Mouse (Mus musculus) heart, postnatal 0 days (tissue): ENCODE data around the gene Syt16. TPM values are rescaled to one million over a fixed set of nuclear protein-coding genes. Genes with fewer than 3 reads are reported as not detected.

Source experiments
- ATAC-seq: fragments of 200-750 bp; cut with Nextera tagmentation; 2 replicates; pipeline ENCODE4 v1.8.0; 2017; ENCODE audit warnings: low read depth, moderate number of reproducible peaks, moderate library complexity; ENCODE audit not compliant: insufficient read depth
- DNase-seq: peaks from one replicate; pipeline ENCODE4 v3.0.0-alpha.2; 2016; ENCODE audit warnings: low spot score
- H3K27ac ChIP-seq: fragments of 300-500 bp; sonication (generic); 2 replicates; pipeline ENCODE4 v1.5.1; 2014; ENCODE audit warnings: low read depth, mild to moderate bottlenecking
- H3K27me3 ChIP-seq: fragments of 300-500 bp; sonication (generic); 2 replicates; pipeline ENCODE4 v1.6.1; 2014; ENCODE audit warnings: low read length, mixed read lengths; ENCODE audit not compliant: control insufficient read depth, insufficient read depth
- H3K36me3 ChIP-seq: fragments of 300-500 bp; sonication (generic); replicated peaks from 2 replicates; pipeline ENCODE4 v1.6.1; 2014; ENCODE audit warnings: low read length, mixed read lengths; ENCODE audit not compliant: control insufficient read depth, insufficient read depth
- H3K4me1 ChIP-seq: fragments of 300-500 bp; sonication (generic); 2 replicates; pipeline ENCODE4 v1.6.1; 2014; ENCODE audit warnings: antibody characterized with exemption; ENCODE audit not compliant: control insufficient read depth, insufficient read depth
- H3K4me2 ChIP-seq: fragments of 300-500 bp; sonication (generic); 2 replicates; pipeline ENCODE4 v1.6.1; 2014; ENCODE audit warnings: low read depth, mild to moderate bottlenecking, low read length, moderate library complexity
- H3K4me3 ChIP-seq: fragments of 300-500 bp; sonication (generic); 2 replicates; pipeline ENCODE4 v1.5.1; 2014; ENCODE audit warnings: low read depth, low read length
- H3K9ac ChIP-seq: fragments of 300-500 bp; sonication (generic); replicated peaks from 2 replicates; pipeline ENCODE4 v1.6.1; 2014; ENCODE audit warnings: low read depth, low read length, mixed read lengths
- H3K9me3 ChIP-seq: fragments of 300-500 bp; sonication (generic); replicated peaks from 2 replicates; pipeline ENCODE4 v1.6.1; 2016; ENCODE audit warnings: low read length; ENCODE audit not compliant: control insufficient read depth
- CTCF ChIP-seq: IDR thresholded peaks from 2 replicates; pipeline ENCODE4 v1.5.1; 2016; ENCODE audit warnings: antibody characterized with exemption, control low read depth, low read depth
- EP300 ChIP-seq: IDR thresholded peaks from 2 replicates; pipeline ENCODE4 v1.6.1; 2016; ENCODE audit warnings: antibody characterized with exemption, low read depth
- WGBS: fragments of 180-500 bp; shearing (Covaris S2); extraction: QIAGEN DNeasy Blood & Tissue Kit; methylation state at CpG from one replicate; pipeline ENCODE4 v1.1.7; 2014; 5-methylcytosine and 5-hydroxymethylcytosine counted together
- polyA plus RNA-seq: library from polyadenylated mRNA; unstranded; fragments of >200 nt; fragmentation: Nextera tagmentation; extraction: Ambion mirVana; gene quantifications from 2 replicates; pipeline ENCODE4 v1.2.1, GENCODE M21; 2015
- total RNA-seq: library from RNA; depleted of rRNA; stranded (reverse); fragments of >200 nt; gene quantifications from 2 replicates; pipeline ENCODE4 v1.2.3, GENCODE M21; 2014; ENCODE audit warnings: low replicate concordance

Gene Syt16
- total and polyA plus RNA-seq, 2 experiments from 2014 or later, result 0.80 TPM; not detected in 1

DNA sequence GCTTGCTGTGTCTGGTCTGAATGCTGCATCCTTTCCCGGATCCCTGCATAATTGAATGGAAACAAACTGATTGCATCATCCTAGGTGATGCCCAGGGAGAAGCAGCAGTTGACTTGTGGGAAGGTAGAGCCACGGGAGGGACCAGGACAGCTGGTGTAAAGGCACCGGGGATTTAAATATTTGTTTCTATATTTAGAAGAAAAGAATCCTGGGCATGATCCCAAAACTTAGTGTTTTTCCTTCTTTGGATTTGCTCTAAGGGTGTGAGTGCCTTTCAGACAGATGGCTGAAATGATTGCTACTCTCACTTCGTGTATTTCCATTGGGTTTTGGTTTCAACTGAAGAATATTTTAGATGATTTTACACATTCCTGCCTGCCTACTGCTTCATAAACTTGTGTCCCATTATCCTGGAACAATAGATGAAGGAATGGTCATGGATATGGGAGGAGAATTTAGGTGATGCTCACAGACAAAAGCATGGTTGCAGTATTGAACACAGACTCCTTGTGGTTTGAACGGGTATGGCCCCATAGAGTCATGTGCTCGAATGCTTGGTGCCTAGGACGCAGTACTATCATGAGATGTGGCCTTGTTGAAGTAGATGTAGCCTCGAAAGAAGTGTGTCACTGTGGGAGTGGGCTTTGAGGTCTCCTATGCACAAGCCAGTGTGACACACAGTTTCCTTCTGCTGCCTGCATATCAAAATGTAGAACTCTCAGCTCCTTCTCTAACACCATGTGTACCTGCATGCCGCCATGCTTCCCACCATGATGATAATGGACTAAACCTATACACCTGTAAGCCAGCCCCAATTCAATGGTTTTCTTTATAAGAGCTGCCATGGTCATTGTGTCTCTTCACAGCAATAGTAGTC, 306.2 kb downstream of the Syt16 start:
- Histone ChIP-seq H3K27me3 (no peaks in the 10 kb centered on the region), H3K36me3 (no peaks in the 10 kb centered on the region), H3K9ac (no peak overlapping the region), H3K4me3 (no peak overlapping the region), H3K27ac (no peak overlapping the region), H3K4me2 (no peak overlapping the region), H3K4me1 (no peaks in the 10 kb centered on the region), H3K9me3 (no peaks in the 10 kb centered on the region)
- DNase-seq (no peak), ATAC-seq (no peak)
- TF ChIP-seq EP300 (no peak), CTCF (no peak)
- WGBS, result 58% methylated on average over 9 of the region's 9 CpGs

DNA sequence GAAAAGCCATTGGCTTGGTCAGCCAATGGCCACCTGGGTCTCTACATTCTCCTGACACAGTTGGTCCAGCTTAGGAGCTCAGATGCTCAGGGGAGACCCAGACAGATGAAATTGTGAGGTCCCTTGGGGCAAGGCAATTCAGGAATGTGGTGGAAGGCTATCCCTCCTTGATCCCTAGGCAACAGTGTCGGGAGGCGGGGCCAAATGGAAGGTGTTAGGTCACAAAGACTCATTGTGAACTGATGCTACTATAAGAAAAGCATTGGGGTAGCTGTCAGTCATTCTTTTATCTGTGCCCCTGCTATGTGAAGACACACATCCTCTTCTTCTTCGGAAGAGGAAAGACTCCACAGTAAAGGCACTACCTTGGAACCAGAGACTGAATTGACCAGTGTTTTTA, 315.1 kb downstream of the Syt16 start:
- Histone ChIP-seq H3K4me1 (no peaks in the 10 kb centered on the region), H3K27me3 (no peaks in the 10 kb centered on the region), H3K4me2 (no peak overlapping the region), H3K9ac (no peak overlapping the region), H3K4me3 (no peak overlapping the region), H3K27ac (no peak overlapping the region), H3K9me3 (no peaks in the 10 kb centered on the region), H3K36me3 (no peaks in the 10 kb centered on the region)
- no peak for TF ChIP-seq EP300
- no peak for TF ChIP-seq CTCF
- 72% methylated on average over 3 of the region's 3 CpGs for WGBS
- ATAC-seq, result no peak
- DNase-seq, result no peak

DNA sequence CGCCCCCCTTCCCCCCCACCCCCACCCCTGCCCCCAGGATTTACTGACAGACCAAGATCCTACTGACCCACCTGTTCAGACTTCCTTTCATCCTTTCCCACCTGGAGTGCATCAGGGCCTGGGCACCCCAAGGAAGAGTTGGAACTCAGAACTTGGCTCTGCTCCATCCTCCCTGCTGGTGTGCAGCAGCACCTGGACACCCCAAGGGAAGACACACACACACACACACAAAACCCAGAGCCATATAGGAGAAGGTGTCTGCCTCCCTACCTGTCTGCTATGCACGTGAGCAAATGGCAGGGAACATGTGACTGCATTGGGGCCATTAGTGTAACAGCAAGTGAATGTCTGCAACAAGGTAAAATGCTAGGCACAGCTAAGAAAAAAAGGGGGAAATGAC, 317.8 kb downstream of the Syt16 start:
- no peak for ATAC-seq
- WGBS, result 53% methylated on average over 2 of the region's 2 CpGs
- no peaks in the 10 kb centered on the region for H3K4me1 ChIP-seq

DNA sequence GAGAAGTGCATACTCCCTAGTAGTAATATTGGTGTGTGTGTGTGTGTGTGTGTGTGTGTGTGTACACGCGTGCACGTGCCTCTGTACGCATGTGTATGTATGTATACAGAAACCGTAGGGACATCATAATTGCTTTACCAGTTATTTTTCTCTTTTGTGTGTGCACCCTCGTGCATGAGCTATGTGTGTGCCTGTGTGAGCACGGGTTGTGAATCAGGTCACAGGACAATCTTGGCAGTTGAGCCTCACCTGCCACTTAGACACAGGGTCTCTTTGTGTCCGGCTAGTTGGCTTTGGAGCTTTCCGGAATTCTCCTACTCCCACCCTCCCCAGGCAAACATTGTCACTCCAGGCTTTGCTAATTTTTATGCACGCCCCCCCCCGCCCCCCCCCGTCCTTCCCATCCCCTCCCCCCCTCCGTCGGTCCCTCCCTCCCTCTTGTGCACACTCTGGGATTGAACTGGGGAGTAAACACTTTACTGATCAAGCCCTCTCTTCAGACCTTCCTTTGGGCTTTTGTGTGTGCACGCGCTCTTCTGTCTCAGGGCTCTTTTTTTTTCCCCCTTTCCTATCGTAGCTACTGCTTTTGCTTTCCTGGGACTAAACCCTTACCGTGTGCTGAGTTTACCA, 319.0 kb downstream of the Syt16 start, which contains the start of gene Gm11042:
Gene Gm11042 (minus strand): TSS at position 51 of the 630 bp plus-strand sequence.
- ATAC-seq (peak; percentile 67), DNase-seq (no peak)
- Histone ChIP-seq H3K9me3 (no peaks in the 10 kb centered on the region), H3K4me1 (no peaks in the 10 kb centered on the region), H3K27me3 (no peaks in the 10 kb centered on the region), H3K27ac (peak within 1 kb of the TSS; percentile 52), H3K9ac (peak within 1 kb of the TSS; percentile 64), H3K4me2 (peak within 1 kb of the TSS; percentile 79), H3K36me3 (no peaks in the 10 kb centered on the region), H3K4me3 (peak within 1 kb of the TSS; percentile 59)
- 32% methylated on average over 15 of the region's 18 CpGs for WGBS
- TF ChIP-seq CTCF, result no peak

More for the DNA sequence above, 317.8 kb downstream of the Syt16 start:
- Histone ChIP-seq H3K4me3 (no peak overlapping the region), H3K27me3 (no peaks in the 10 kb centered on the region), H3K27ac (no peak overlapping the region), H3K9ac (no peak overlapping the region), H3K36me3 (no peaks in the 10 kb centered on the region), H3K4me2 (no peak overlapping the region), H3K9me3 (no peaks in the 10 kb centered on the region)
- no peak for DNase-seq
- TF ChIP-seq EP300 (no peak), CTCF (no peak)

DNA sequence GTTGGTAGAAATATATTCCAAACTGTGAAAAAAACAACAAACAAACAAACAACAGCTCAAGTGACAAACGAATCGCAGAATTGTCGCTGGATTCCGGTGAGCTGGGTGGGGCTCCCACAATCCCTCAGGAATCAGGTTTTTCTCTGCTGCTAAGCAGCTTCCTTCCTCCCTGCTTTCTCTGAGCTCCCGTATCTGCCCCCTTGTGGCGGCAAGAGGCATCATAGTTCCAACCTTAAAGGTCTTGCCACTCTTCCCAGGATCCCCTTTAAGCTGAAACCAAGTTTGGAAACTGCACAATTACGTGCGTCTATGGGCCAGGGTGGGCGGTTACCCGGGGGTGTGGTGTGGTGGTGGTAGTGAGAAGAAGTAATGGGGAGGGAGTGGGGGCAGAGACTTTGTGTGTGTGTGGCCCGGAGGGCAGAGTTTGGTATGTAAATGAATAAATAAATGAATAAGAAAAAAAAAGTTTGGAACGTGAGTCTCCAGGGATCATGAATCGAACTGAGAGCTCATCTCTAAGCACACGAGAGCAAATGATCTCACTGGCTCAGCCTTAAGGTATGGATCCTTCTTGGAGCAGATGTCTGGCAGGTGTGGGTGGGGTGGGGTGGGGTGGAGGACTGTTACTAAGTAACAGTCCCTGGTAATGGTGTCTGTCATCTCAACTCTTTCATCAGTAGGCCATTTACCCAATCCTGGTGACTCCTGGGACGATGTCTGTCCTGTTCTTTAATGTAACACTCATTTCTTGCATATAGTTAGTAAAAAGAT, 319.7 kb downstream of the Syt16 start:
- no peaks in the 10 kb centered on the region for H3K9me3 ChIP-seq

More for the DNA sequence above, 319.7 kb downstream of the Syt16 start:
- TF ChIP-seq EP300 (no peak), CTCF (peak; percentile 90)
- no peaks in the 10 kb centered on the region for H3K4me1 ChIP-seq
- peak overlapping the region; percentile 59 for H3K4me3 ChIP-seq
- peak overlapping the region; percentile 79 for H3K4me2 ChIP-seq
- no peaks in the 10 kb centered on the region for H3K36me3 ChIP-seq
- no peaks in the 10 kb centered on the region for H3K27me3 ChIP-seq
- ATAC-seq (peak; percentile 91), DNase-seq (peak; percentile 88)
- WGBS, result 17% methylated on average over 15 of the region's 15 CpGs
- peak overlapping the region; percentile 52 for H3K27ac ChIP-seq
- peak overlapping the region; percentile 64 for H3K9ac ChIP-seq
